ENCODE assay signal across 8 mouse cellular contexts in genomic region chr19:5366175-5367052, GRCm38 (mm10). TPM values are rescaled to one million over a fixed set of nuclear protein-coding genes. Genes with fewer than 3 reads are reported as not detected.
DNase-seq lines count a peak whose midpoint lies in the region; ATAC-seq and TF ChIP-seq lines count a peak whose summit lies in the region.

Eif1ad (plus strand) TSS chr19:5366741.

- H3K27me3 ChIP-seq in heart, embryonic 12.5 days (replicated peaks), result no peaks in the 10 kb centered on the region
- H3K27me3 ChIP-seq in kidney, postnatal 0 days (ENCODE audit: insufficient read depth, low read length), result no peaks in the 10 kb centered on the region
- no peaks in the 10 kb centered on the region for H3K27me3 ChIP-seq in liver, embryonic 11.5 days (replicated peaks; ENCODE audit: control insufficient read depth, insufficient read depth, low read length)
- no peaks in the 10 kb centered on the region for H3K27me3 ChIP-seq in stomach, embryonic 14.5 days (ENCODE audit: control insufficient read depth, insufficient read depth, low read length)

- under 1% methylated on average over 88 of the region's 92 CpGs for WGBS in heart, embryonic 12.5 days
- under 1% methylated on average over 80 of the region's 92 CpGs for WGBS in kidney, postnatal 0 days
- WGBS in liver, embryonic 11.5 days, result under 1% methylated on average over 92 of the region's 92 CpGs
- under 1% methylated on average over 92 of the region's 92 CpGs for WGBS in stomach, embryonic 14.5 days

- peak; percentile 97 for DNase-seq in CD4-positive helper T cell, adult 2 months (ENCODE audit: low read depth, low spot score)
- DNase-seq in brain, embryonic 18.5 days (ENCODE audit: low read depth, low spot score), result peak; percentile 94
- peak; percentile 97 for DNase-seq in kidney, postnatal 0 days (ENCODE audit: low spot score)
- DNase-seq in liver, embryonic 11.5 days (ENCODE audit: low spot score), result peak; percentile 99
- DNase-seq in naive thymus-derived CD4-positive, alpha-beta T cell, adult 2 months (ENCODE audit: low read depth), result peak; percentile 99

- H3K9me3 ChIP-seq in heart, embryonic 12.5 days (replicated peaks), result no peaks in the 10 kb centered on the region
- H3K9me3 ChIP-seq in kidney, postnatal 0 days (replicated peaks; ENCODE audit: low read length), result no peaks in the 10 kb centered on the region
- no peaks in the 10 kb centered on the region for H3K9me3 ChIP-seq in liver, embryonic 11.5 days (ENCODE audit: control insufficient read depth, low read length)
- H3K9me3 ChIP-seq in stomach, embryonic 14.5 days (ENCODE audit: control insufficient read depth, low read depth, low read length), result no peaks in the 10 kb centered on the region

- H3K27ac ChIP-seq in heart, embryonic 12.5 days (ENCODE audit: poor library complexity, severe bottlenecking), result peak within 1 kb of the TSS; percentile 98
- H3K27ac ChIP-seq in kidney, postnatal 0 days, result peak within 1 kb of the TSS; percentile 95
- peak within 1 kb of the TSS; percentile 92 for H3K27ac ChIP-seq in liver, embryonic 11.5 days (ENCODE audit: low read depth, low read length)
- H3K27ac ChIP-seq in stomach, embryonic 14.5 days (ENCODE audit: low read length), result peak within 1 kb of the TSS; percentile 95

- peak; percentile 92 for ATAC-seq in erythroid progenitor cell, adult 5-6 weeks (replicated peaks; ENCODE audit: low FRiP score, poor library complexity, severe bottlenecking)
- ATAC-seq in heart, embryonic 12.5 days (ENCODE audit: insufficient number of reproducible peaks, low FRiP score), result peak; percentile 94
- ATAC-seq in kidney, postnatal 0 days (replicated peaks; ENCODE audit: low FRiP score, low read depth), result peak; percentile 92
- peak; percentile 92 for ATAC-seq in liver, embryonic 11.5 days (replicated peaks; ENCODE audit: low FRiP score)
- ATAC-seq in stomach, embryonic 14.5 days (ENCODE audit: insufficient number of reproducible peaks, insufficient read depth, low FRiP score, low read depth), result peak; percentile 93

- H3K4me3 ChIP-seq in heart, embryonic 12.5 days, result peak within 1 kb of the TSS; percentile 99
- peak within 1 kb of the TSS; percentile 86 for H3K4me3 ChIP-seq in kidney, postnatal 0 days (replicated peaks; ENCODE audit: low read depth, low read length)
- peak within 1 kb of the TSS; percentile 88 for H3K4me3 ChIP-seq in liver, embryonic 11.5 days (ENCODE audit: low read depth, low read length)
- H3K4me3 ChIP-seq in stomach, embryonic 14.5 days (ENCODE audit: low read depth, low read length), result peak within 1 kb of the TSS; percentile 98

- H3K4me1 ChIP-seq in heart, embryonic 12.5 days (replicated peaks), result peaks cover 23% of the 10 kb centered on the region
- H3K4me1 ChIP-seq in kidney, postnatal 0 days (replicated peaks; ENCODE audit: insufficient read depth, low read length), result peaks cover 13% of the 10 kb centered on the region; the same call in 1 of the 2 replicates
- H3K4me1 ChIP-seq in liver, embryonic 11.5 days (replicated peaks; ENCODE audit: control insufficient read depth, insufficient read depth, low read length), result peaks cover 17% of the 10 kb centered on the region
- H3K4me1 ChIP-seq in stomach, embryonic 14.5 days (ENCODE audit: control insufficient read depth, insufficient read depth, low read length), result peaks cover 17% of the 10 kb centered on the region

- peaks cover 53% of the 10 kb centered on the region for H3K36me3 ChIP-seq in heart, embryonic 12.5 days
- peaks cover 28% of the 10 kb centered on the region for H3K36me3 ChIP-seq in kidney, postnatal 0 days (ENCODE audit: insufficient read depth, low read length)
- peaks cover 41% of the 10 kb centered on the region for H3K36me3 ChIP-seq in liver, embryonic 11.5 days (ENCODE audit: control insufficient read depth, insufficient read depth, low read length)
- peaks cover 43% of the 10 kb centered on the region for H3K36me3 ChIP-seq in stomach, embryonic 14.5 days (ENCODE audit: control insufficient read depth, insufficient read depth, low read length)

- TF ChIP-seq CTCF in kidney, postnatal 0 days (IDR thresholded peaks at IDR 0.05; ENCODE audit: low read depth), result no peak; the same call in 1 of the 2 replicates

- peak within 1 kb of the TSS; percentile 97 for H3K4me2 ChIP-seq in heart, embryonic 12.5 days
- peak within 1 kb of the TSS; percentile 74 for H3K4me2 ChIP-seq in kidney, postnatal 0 days (ENCODE audit: low read length)
- H3K4me2 ChIP-seq in liver, embryonic 11.5 days, result peak within 1 kb of the TSS; percentile 98
- peak within 1 kb of the TSS; percentile 80 for H3K4me2 ChIP-seq in stomach, embryonic 14.5 days (replicated peaks; ENCODE audit: low read depth, low read length)

- H3K9ac ChIP-seq in heart, embryonic 12.5 days, result peak within 1 kb of the TSS; percentile 87
- peak within 1 kb of the TSS; percentile 73 for H3K9ac ChIP-seq in kidney, postnatal 0 days (ENCODE audit: low read depth, low read length)
- H3K9ac ChIP-seq in liver, embryonic 11.5 days (ENCODE audit: low read depth, low read length), result peak within 1 kb of the TSS; percentile 96
- H3K9ac ChIP-seq in stomach, embryonic 14.5 days (replicated peaks; ENCODE audit: low read depth, low read length), result peak within 1 kb of the TSS; percentile 73

RNA-seq across cellular contexts. Expression of gene Eif1ad, which starts in this region (rescaled TPM):
- total RNA-seq in erythroid progenitor cell, adult 5-6 weeks (2015; ENCODE audit: low replicate concordance), result 26.0 and 27.0 TPM in 2 replicates
- total RNA-seq in erythroid progenitor cell, adult 5-6 weeks (2017; ENCODE audit: low replicate concordance), result 33.9 and 45.0 TPM in 2 replicates
- 42.8 and 43.0 TPM in 2 replicates for polyA plus RNA-seq in heart, embryonic 12.5 days (2016; fragmentation: Nextera tagmentation; extraction: Ambion mirVana)
- polyA plus RNA-seq in kidney, postnatal 0 days (2015; fragmentation: Nextera tagmentation; extraction: Ambion mirVana), result 30.8 and 34.0 TPM in 2 replicates
- polyA plus RNA-seq in liver, embryonic 11.5 days (2014; fragmentation: Nextera tagmentation; extraction: Ambion mirVana), result 72.9 and 76.5 TPM in 2 replicates
- 44.3 and 45.9 TPM in 2 replicates for polyA plus RNA-seq in stomach, embryonic 14.5 days (2014; fragmentation: Nextera tagmentation; extraction: Ambion mirVana)

Comparison
In these comparisons a context has a peak if more than half of its experiments do, and no peak if none do; other contexts are left out.
1. Peak in every context shown above with its lines: DNase-seq, ATAC-seq, H3K4me3 ChIP-seq and H3K27ac ChIP-seq.